Mouse (Mus musculus): ENCODE data around the gene Srpx2. TPM values are rescaled to one million over a fixed set of nuclear protein-coding genes. Genes with fewer than 3 reads are reported as not detected.

The Srpx2 gene
- total RNA-seq, 2 experiments from 2014 or later, result 3.9 to 5.3 TPM

Other genes starting within 250 kb of the Srpx2 start
- gene Pcdh19, start 219.4 kb upstream of the Srpx2 start, total RNA-seq (2021), result 1 to 10 TPM; 5.8 to 6.8 TPM
- gene Tnmd, start 57.4 kb upstream of the Srpx2 start, total RNA-seq (2021), result 10 to 100 TPM in 1 of 2 experiments, 1 to 10 TPM in 1; 2.9 to 18.5 TPM
- gene Tspan6, start 10.0 kb upstream of the Srpx2 start, total RNA-seq (2021), result 10 to 100 TPM; 52.2 to 57.0 TPM
- gene Sytl4, start 73.4 kb downstream of the Srpx2 start, total RNA-seq (2021), result 10 to 100 TPM; 21.2 to 27.9 TPM
- 10 to 100 TPM; 45.2 to 49.4 TPM for gene Cstf2, start 150.8 kb downstream of the Srpx2 start, total RNA-seq (2021)

All from adrenal gland, postnatal 4 days (tissue).